Mouse (Mus musculus) kidney, postnatal 25 days (tissue): Measurements from ENCODE around the gene Srcin1.

Source experiments
- DNase-seq, 2 experiments: peaks; one replicate each; pipeline ENCODE4 v3.0.0; 2021; ENCODE audit warnings: mixed read lengths in 2 of 2

The Srcin1 gene

DNA sequence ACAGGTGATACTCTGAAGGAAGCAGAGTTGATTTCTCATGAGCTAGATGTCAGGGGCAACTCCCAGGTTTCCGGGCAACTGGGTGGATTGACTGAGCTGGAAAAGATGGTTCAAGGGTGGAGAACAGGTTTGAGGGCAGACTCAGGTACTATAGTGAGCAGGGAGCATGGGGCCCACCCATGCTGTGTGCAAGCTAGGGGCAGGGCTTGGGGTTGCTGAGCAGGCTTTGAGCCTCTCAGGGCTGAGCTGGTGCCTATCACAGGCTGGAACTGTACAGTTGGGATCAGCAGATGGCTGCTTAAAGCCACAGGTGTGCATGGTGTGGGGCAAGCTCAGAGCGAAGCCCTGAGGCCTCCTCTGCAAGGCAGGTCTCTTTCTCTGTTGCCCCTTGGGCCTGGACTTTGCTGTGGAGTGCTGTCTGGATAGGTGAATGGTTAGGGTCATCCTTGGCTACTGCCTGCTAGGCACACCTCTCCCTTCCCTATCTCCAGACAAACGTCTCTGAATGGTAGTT is 114.6 kb downstream of the Srcin1 start:
- DNase-seq = no peak
